Mouse (Mus musculus) cerebellum, adult 2 months (tissue): Measurements from ENCODE around the gene Cstad.

ENCODE experiments used
- CTCF ChIP-seq: fragments of 200-500 bp; IDR thresholded peaks from 2 replicates; pipeline ENCODE4 v1.5.1; 2011; ENCODE audit warnings: low read depth, mild to moderate bottlenecking, control low read depth, low read length, moderate library complexity, borderline replicate concordance; ENCODE audit not compliant: insufficient read depth
- POLR2A ChIP-seq: fragments of 200-500 bp; IDR thresholded peaks from 2 replicates; pipeline ENCODE4 v1.6.1; 2011; ENCODE audit warnings: low read length, control low read depth, borderline replicate concordance; ENCODE audit not compliant: insufficient read depth

DNA sequence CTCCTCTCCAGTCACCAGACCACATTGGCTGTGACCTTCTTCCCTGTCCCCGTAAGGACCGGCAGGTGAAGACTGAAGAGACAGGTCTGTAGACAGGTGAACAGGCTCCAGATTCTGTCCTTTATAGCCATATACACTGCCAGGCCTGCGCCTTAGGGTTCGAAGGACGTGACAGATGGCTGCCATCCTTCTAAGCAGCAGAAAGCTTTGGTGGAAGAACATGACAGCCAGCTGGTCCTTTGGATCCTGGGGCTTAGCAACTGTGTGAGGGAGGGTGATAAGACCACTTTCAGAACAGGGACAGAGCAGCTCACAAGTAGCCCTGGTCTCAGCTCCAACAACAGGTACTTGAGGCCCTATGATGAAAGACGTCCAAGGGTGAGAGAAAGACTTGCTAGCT is 43.2 kb downstream of the Cstad start:
- TF ChIP-seq CTCF (no peak), POLR2A (no peak)
